Mouse (Mus musculus): ENCODE results near the gene Nab2. TPM values are rescaled to one million over a fixed set of nuclear protein-coding genes. Genes with fewer than 3 reads are reported as not detected.

Gene Nab2
- total RNA-seq, 2 experiments from 2014 or later, result 32.3 to 36.2 TPM

DNA sequence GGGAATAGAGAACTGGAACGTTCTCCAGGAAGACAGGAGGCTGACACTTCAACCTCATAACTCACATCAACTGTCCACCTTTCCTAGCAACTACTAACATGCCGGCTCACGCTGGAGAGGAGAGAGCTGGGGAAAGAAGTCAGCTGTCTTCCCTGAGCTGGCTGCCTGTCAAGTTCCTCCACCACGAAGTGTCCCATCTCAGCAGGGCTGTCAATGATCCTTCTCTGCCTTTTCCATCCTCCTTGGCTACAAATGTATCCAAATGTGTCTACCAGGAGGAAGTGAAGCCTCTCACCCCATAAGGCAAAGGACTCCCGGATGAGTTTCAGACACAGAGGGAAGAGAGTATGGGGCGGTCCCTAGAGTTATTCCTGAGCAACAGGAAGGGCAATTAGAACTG lies 50.2 kb downstream of the Nab2 start:
- DNase-seq (ENCODE audit: low spot score in 2 of 2), result peak in 1 of 2 experiments; percentile 33

DNA sequence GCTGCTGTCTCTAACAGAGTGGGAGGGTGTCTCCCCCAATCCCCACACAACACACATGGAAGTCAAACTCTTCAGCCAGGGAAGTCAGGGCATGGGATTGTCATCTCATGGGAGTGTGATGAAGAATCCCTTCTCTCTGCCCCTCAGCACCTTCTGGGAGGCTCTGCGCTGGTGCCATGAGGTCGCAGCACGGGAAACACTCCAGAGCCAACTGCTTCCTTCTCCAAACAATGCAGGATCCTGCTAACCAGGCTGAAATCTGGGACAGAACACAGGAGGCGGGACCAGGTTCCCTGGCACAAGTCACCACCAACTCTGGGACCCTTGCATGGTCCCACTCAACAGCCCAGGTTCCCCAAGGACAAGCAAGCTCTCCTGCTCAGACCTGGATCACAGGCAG lies 51.1 kb downstream of the Nab2 start:
- peak in 1 of 2 experiments; percentile 29 for DNase-seq (ENCODE audit: low spot score in 2 of 2)

DNA sequence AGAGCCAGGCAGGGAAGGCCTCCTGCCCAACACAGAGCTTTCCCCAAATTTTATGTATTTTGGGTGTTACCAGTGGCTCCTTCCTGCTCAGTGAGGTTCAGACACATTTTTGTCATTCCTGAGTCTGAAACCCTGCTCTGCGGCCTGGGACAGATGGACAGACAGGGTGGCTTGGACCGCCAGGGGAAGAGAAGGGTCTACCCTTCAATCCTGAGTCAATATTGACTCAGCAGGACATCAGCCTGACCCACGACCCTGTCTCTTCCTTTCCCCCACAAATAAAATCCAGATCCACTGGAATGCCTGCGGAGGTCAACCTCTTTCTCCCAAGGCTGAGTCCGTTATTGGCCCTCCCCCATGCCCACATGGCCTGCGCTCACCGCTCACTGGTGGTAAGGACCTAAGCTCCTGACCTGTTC lies 52.1 kb downstream of the Nab2 start:
- DNase-seq (ENCODE audit: low spot score in 2 of 2), result no peak

DNA sequence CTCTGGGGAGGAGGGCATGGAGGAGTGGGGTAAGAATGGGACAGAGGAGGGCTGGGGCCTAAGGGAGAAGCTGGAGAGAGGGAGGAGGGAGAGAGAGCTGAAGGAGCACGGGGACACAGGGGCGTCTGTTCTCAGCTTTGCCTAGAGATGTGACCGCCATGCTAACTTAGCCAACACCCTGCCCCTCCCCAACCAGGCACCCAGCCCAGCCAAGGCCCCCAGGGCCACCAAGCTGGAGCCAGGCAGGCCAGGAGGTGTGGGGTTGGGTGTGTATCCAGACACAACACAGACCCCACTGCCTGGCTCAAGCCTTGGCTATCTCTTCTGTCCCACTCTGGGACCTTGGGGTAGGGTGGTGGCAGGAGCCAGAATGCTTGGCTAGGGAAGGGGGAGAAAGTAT lies 52.8 kb downstream of the Nab2 start:
- peak; percentile 60 to 74 for DNase-seq (ENCODE audit: low spot score in 2 of 2)

DNA sequence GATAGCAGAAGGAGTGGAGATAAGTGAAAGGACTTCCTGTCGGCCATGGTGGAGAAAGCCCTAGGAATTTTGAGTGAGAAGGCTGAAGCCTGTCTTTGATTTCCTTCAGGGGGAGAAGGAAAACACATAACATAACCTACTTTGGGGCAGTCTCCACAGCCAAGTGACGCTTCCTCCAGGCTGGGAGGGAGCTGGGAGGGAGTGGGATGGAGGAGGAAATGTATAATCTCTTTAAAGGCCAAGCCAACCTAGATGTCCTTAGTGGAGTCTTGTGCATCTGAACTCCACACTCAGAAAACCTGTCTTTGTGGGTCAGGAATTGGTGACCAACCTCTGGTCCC lies 53.4 kb downstream of the Nab2 start:
- no peak for DNase-seq (ENCODE audit: low spot score in 2 of 2)

DNA sequence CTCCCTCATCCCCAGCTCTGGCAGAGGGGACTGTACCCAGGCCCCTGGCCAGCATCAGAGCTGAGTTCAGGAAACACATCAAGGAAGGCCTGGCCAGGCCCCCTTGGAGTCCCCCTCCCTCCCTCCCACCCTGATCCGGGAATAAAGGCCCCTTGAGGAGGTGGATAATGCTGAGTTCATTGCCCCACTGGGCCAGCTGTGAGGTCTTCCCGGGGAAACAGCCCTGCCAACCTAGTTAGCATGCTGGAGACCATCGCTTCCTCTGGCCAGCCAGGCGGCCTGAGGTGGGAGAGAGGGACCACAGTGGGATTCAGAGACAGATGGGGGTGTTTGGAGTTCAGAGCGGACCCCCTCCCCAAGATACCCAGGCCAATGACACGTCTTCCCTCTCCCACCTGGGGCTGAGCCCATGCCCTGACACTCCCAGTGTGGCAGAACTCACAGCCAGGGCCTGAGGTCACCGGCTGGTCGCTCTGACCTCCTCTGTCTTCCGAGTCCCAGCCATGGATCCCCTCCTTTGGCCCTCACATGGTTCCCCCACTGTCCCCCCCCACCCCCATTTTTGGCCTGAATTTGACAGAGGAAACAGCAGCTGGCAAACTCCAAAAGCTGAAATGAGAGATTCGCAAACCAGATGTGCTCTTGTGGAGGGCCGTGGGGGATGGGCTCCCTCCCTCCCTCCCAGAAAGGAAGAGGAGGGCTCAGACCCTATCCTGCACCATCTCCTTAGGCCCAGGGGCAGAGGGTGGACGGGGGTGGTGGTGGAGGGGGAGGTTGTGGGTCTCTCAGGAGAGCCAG lies 53.9 kb downstream of the Nab2 start:
- DNase-seq (ENCODE audit: low spot score in 2 of 2), result peak; percentile 57 to 69

DNA sequence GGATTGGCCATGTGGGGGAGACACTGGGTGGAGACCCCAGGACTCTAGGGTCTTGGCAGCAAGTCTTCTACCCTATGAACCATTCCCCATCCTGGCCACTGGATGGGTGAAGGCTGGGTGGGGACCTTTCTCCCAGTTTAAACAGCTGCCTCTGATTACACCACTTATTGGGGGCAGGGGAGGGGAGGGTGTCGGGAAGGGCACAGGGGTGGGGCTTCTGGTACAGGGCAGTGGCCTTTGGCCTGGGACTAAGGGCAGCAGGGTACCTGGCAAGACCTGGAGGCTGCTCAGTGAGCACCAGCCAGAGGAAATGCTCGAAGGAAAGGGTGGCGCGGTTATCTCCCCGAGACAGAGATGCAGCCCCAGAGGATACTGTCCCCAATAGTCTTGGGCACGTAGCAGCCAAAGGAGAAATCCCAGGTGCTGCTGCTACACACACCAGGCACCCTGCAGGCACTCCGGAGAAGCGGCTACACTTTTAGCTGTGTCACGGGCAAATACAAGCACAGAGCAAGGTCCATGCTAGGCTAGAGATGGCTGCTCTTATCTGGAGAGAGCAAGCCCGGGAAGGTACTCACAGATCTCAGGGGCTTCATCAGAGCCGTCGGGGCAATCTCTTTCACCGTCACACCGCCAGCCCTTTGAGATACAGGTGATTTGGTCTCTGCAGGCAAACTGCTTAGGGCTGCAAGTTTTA lies 56.1 kb downstream of the Nab2 start:
- DNase-seq (ENCODE audit: low spot score in 2 of 2), result no peak

Other genes starting within 250 kb of the Nab2 start
- gene Stac3, start 166.9 kb downstream of the Nab2 start, total RNA-seq (2021), result 1 to 10 TPM; 3.5 to 5.3 TPM
- 1 to 10 TPM; 6.8 to 7.9 TPM for gene Ndufa4l2, start 153.6 kb downstream of the Nab2 start, total RNA-seq (2021)
- 10 to 100 TPM; 36.2 to 36.3 TPM for gene Shmt2, start 146.1 kb downstream of the Nab2 start, total RNA-seq (2021)
- 1 to 10 TPM; 5.2 to 6.5 TPM for gene Nxph4, start 134.0 kb downstream of the Nab2 start, total RNA-seq (2021)
- gene Lrp1, start 47.4 kb downstream of the Nab2 start, total RNA-seq (2021), result 100 to 1,000 TPM; 263 to 291 TPM
- 1 to 10 TPM; 6.9 to 7.1 TPM for gene Stat6, start 25.6 kb downstream of the Nab2 start, total RNA-seq (2021)
- 1 to 10 TPM; 4.0 to 5.5 TPM for gene Nemp1, start 1.7 kb downstream of the Nab2 start, total RNA-seq (2021)
- under 1 TPM; 0.55 to 0.98 TPM for gene Myo1a, start 36.6 kb upstream of the Nab2 start, total RNA-seq (2021)
- 1 to 10 TPM; 5.7 to 6.9 TPM for gene Tac2, start 55.9 kb upstream of the Nab2 start, total RNA-seq (2021)
- 10 to 100 TPM; 10.4 to 10.7 TPM for gene Zbtb39, start 71.0 kb upstream of the Nab2 start, total RNA-seq (2021)
- gene Gpr182, start 83.2 kb upstream of the Nab2 start, total RNA-seq (2021), result 1 to 10 TPM; 1.0 to 1.8 TPM
- under 1 TPM; 0.16 TPM for gene Rdh1, start 91.2 kb upstream of the Nab2 start, total RNA-seq (2021)
- under 1 TPM in 1 of 2 experiments, not detected in 1; 0.23 TPM for gene Rdh16f1, start 91.2 kb upstream of the Nab2 start, total RNA-seq (2021)
- gene Rdh9, start 107.8 kb upstream of the Nab2 start, total RNA-seq (2021), result under 1 TPM; 0.33 to 0.50 TPM
- under 1 TPM in 1 of 2 experiments, not detected in 1; 0.11 TPM for gene Rdh16, start 132.6 kb upstream of the Nab2 start, total RNA-seq (2021)
- gene Rdh19, start 181.4 kb upstream of the Nab2 start, total RNA-seq (2021), result not detected
- gene Rdh16f2, start 197.9 kb upstream of the Nab2 start, total RNA-seq (2021), result not detected
- gene Rdh7, start 220.2 kb upstream of the Nab2 start, total RNA-seq (2021), result not detected
- gene Sdr9c7, start 229.9 kb upstream of the Nab2 start, total RNA-seq (2021), result not detected

Data from layer of hippocampus, postnatal 10 days (tissue).